Mouse (Mus musculus) cortical plate, adult 2 months (tissue): Measurements from ENCODE around the gene Atp6v0a4.

Experiments
- CTCF ChIP-seq: fragments of 200-500 bp; IDR thresholded peaks from 2 replicates; pipeline ENCODE4 v1.5.1; 2011; ENCODE audit warnings: mild to moderate bottlenecking, control low read depth, low read length; ENCODE audit not compliant: insufficient read depth; ENCODE audit errors: extremely low read depth
- POLR2A ChIP-seq: fragments of 200-500 bp; IDR thresholded peaks from 2 replicates; pipeline ENCODE4 v1.6.1; 2011; ENCODE audit warnings: mild to moderate bottlenecking, low read length, control low read depth; ENCODE audit not compliant: insufficient read depth; ENCODE audit errors: extremely low read depth

DNA sequence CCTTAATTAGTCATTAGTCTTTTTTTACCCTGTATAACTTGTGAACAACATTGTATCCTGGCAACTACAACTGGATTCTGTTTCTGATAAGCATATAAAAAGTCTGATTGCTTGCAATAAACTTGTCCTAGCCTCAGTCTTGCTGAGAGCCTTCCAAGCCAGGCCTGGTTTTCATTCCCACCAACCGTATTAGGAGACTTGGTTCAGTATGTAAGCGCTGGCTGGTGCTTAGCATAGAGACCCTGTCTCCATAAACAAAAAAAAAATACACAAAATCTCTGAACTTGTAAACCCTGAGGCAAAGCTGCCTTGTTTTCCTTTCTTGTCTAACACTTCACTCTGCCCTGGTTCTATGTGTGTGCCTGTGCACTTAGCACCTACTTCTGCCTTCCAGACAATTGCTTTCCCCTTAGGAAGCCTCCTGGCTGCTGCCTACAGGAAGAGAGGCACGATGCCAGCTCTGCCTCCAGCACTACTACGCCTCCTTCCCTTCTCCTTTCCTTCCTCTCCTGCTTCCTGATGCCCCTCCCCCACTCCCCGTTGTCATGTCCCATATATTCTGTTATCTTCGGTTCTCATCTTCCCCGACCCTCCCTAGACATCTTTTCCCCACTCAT is 92.4 kb downstream of the Atp6v0a4 start:
- TF ChIP-seq POLR2A, result no peak
- TF ChIP-seq CTCF, result no peak
